Mouse (Mus musculus): ENCODE data around the gene Accs. TPM values are rescaled to one million over a fixed set of nuclear protein-coding genes. Genes with fewer than 3 reads are reported as not detected.

Accs gene
- total RNA-seq (2014; fragmentation: Nextera tagmentation) (30.8 and 40.3 TPM in 2 replicates), total RNA-seq (2017) (16.1 and 21.2 TPM in 2 replicates)

DNA sequence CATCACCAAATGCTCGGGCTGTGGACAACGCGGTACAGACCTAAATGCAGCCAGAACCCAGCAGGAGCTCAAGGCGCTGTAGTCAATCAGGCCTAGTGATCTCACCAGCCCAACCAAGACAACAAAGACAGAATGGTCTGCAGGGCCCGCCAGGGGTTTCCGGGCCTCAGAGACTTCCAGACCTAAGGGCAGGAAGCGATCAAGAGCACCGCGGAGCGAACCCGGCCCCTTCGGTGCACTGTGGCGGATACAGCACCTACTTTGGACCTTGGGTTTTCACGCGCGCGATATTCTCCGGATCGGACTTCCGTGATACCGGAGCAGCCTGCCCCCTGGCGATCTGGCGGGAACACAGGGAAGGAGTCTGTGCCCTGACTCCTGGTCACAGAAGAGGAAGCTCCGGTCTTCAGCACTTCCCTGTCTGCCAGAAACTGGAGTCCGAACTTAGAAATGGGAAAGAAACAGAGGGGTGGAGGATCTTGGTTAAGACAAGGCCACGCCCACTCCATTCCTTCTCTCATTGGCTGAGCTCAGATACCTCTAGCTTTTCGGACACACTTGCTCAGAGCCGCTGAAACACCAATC is at the start of gene Accs:
Gene Accs (minus strand): TSS at position 439 of the 585 bp plus-strand sequence.
- ATAC-seq (replicated peaks; ENCODE audit: poor library complexity, severe bottlenecking) = peak; percentile 91

DNA sequence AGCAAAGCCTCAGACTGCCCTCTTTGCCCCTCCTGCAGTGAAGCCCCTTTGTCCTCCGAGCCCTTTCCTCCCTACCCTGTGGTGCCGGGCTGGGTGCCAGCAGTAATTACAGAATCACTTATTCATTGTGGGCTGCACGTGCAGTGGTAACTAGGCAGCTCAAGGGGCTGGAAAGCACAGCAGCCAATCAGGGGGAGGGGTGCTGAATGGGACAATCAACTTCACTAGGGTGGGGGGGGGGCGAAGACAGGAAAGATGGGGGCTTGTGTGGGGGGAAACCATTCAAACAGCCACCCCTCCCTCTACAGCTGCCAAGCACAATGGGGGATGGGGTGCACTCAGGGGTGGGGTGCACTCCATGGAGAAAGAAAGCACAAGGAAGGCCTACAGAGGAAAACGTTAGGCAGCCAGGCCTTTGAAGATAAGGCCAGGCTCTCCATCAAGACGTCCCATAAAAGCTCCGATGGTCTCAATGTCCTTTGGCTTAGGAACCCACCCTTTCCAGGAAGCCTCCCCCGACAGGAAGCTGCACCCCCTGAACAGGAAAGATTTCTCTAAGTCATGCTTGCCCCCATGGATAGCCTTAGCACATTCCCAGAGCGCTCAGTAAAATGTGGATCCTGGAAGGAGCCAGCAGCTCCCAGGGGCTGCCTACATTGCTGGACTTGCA is 42.0 kb upstream of the Accs start:
- ATAC-seq (replicated peaks; ENCODE audit: poor library complexity, severe bottlenecking) = peak; percentile 51; the same call in 1 of the 2 replicates

DNA sequence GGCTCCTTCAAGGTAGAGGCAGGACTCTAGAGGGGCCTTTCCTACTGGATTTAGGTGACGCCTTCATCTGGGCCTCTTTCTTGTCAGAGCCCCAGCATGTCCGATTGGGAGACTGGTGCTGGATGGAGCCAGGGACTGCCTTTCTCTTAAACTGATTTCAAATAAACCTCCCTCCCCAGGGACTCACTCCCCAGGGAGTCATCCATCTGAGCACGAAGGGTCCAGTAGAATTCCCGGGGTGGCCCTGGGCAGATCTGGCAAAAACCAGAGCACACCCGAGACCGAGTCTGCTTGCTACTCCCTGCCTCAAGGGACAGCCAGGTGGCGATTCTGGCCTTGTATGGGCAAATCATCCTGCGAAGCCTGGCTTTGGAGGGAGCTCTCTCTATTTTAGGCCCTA is 40.4 kb upstream of the Accs start:
- ATAC-seq (replicated peaks; ENCODE audit: poor library complexity, severe bottlenecking) = no peak

DNA sequence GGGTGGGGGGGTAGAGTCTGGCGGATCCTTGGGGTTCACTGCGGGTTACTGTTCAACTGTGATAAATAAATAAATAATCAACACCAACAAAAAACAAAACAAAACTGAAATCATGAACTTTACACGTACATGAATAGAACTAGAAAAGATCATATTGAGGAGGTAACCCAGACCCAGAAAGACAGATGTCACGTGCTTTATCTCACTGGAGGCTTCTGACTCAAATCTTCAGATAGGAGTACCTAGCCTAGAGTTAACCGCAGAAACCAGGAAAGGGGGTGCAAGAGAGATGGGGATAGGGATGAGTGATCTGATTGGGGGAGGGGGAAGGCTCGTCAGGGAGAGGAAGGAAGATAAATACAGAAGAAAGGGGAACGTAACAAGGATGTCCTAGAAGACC is 39.3 kb upstream of the Accs start:
- no peak for ATAC-seq (replicated peaks; ENCODE audit: poor library complexity, severe bottlenecking)

DNA sequence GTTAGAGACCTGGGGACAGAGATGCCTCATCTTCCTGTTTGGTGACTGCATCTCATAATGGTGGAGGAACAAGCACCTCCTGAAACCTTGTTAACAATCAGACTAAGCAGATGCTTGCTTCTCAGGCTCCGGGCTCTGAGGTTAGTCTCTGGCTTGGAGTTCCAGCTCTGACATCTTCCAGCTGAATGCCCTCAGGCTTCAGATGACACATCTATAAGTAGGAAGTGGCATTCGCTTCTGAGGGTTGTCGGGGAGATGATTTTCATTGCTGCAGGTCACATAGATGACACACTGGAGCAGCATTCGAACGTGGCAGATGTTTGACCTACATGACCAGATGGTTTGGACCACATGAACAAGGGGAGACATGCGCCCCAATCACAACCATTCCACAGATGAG is 38.6 kb upstream of the Accs start:
- ATAC-seq (replicated peaks; ENCODE audit: poor library complexity, severe bottlenecking) = no peak

DNA sequence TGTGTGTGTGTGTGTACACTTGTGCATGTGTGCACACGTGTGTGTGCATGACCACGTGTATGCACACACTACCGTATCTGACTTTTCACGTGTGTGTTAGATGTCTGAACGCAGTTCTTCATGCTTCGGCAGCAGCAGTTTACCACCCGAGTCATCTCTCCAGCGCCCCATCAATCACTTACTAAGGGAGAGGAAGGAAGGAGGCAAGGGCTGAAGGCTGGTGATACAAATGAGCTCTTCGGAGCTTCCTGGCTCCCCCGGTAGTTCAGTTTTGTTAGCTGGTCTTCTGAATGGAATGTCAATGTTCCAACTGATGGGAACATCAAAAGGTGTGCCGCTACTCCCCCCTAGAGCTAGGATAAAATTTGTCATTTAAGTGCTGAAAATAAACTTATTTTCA is 37.5 kb upstream of the Accs start:
- no peak for ATAC-seq (replicated peaks; ENCODE audit: poor library complexity, severe bottlenecking)

DNA sequence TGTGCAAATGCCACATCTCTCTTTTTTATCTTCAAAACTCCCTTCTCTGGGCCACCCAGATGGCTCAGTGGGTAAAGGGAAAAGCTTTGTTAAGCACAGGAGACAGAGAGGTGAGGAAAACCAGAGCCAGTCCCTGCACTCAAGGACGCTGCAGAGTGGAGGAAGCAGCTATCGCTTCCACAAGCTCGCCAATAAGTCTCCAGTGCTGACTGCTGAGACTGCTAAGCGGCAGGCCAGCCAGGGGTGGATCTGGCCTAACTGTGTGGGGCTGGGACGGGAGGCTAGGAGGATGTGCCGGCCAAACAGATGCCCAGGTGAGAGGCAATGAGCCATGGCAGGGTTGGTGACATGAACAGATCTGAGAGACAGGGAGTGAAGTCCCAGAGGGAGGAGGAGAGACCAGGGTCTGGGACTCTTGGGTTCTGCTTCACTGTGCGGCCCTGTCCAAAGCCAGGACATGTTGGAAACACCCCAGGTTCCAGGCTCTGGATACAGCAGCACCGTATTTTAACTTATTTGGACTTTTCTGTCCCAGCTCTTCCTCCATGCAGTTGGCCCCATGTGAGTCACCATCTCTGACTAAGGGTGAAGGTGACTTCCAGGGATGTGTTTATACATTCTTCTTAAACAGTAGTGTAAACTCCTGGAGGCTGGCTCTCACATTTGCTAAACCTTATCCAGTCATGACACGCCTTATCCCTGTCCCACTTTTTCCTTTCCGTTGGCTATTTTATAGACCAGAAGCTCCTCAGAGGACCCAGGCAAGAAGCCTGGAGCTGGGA is 36.5 kb upstream of the Accs start:
- ATAC-seq (replicated peaks; ENCODE audit: poor library complexity, severe bottlenecking) = no peak

DNA sequence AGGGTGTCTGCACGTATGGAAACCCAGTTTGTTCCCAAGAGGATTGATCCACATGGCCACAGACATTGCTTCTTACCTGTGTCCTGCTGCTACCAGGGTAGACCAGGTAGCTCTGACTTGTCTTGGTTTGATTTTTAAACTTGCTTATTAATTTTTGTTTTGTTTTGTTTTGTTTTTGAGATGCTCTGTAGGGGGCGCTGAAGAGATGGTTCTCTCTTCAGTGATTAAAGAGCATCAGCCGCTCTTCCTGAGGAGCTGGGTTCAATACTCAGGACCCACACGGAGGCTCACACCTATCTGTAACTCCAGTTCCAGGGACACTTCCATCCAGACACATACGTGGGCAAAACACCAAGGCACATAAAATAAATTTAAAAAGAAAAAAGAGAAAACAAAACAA is 33.3 kb upstream of the Accs start:
- 0 out of 2 replicates have a peak, but pooled peaks have one; percentile 30 for ATAC-seq (replicated peaks; ENCODE audit: poor library complexity, severe bottlenecking)

DNA sequence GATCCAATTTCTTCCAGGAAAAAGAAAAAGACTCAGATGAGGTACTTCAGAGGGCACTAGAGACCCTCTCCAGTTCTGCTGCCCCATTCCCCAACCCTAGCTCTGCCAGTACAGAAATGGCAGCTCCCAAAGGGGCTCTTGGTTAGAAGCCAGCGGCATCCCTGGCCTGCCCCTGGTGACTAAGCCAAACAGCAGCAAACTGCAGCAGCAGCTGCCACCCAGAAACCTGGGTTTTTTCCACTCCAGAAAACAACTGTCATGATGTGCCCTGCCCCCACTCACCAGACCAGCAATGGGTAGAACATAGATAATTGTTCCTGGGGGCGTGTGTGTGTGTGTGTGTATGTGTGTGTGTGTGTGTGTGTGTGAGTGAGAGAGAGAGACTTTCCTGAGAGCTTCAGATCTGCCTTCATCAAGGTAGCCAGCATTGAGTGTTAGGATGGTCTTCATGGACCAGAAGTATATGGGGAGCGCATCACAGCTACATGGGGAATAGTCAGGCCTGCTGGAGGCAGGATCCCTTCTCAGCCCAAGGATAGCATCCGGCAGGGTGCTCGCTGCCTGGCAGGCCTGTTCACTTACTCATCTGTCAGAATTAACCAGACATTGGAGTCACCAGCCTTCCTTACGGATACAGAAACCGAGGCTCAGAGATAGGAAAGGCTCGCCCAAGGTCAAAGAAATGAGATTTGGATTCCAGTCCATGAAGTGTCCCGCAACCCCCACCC is 32.1 kb upstream of the Accs start:
- ATAC-seq (replicated peaks; ENCODE audit: poor library complexity, severe bottlenecking) = no peak

DNA sequence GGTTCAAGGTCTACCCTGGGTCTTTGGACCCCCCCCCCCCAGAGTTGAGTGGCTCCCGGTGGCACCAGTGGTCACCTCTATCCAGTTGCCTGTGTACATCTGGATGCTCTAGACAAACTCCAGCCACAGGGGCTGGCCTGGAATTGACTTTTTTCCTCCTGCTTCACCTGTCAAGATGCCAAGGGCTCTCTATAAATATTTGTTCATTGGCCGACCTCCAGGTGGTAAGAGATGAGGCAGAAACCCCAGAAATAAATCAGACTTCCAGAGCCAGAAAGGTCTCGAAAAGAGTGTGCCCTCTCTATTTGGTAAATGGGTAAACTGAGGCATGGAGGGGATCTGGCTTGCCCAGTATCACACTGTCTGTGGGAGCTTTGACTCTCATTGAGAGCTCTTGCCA is 31.2 kb upstream of the Accs start:
- no peak for ATAC-seq (replicated peaks; ENCODE audit: poor library complexity, severe bottlenecking)

DNA sequence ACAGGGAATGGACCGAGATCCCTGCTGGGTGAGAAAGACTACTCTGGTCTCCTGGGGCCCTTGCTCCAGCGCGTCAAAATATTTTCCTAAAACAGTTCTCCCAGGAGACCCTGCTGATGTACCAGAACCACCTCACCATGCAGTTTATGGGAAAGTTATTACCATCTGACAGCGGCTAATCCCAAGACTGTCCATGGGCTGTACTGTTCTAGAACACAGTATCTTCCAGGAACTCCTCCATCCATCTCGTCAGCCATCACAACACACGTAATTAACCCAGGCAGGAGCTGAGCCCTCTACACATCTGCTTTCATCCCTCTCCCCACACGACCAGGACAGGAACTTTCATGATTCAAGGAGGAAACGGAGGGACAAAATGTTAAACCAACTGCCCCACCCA is 30.7 kb upstream of the Accs start:
- ATAC-seq (replicated peaks; ENCODE audit: poor library complexity, severe bottlenecking) = no peak

DNA sequence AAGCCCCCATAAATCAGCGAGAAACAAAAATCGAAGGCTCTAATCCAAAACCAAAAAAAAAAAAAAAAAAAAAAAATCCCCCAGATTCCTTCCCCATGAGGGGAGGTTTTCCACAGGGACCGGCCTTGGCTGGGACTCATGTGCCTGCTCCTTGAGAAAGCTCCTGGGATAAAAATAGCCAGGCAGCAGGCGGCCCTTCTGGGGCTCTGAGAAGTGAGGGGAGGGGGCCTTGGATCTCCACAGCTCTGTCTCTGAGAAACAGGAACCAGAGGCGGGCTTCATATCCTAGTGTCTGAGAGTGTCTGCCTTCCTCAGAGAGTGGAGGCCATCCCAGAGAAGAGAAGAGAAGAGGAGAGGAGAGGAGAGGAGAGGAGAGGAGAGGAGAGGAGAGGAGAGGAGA is 27.3 kb upstream of the Accs start:
- no peak for ATAC-seq (replicated peaks; ENCODE audit: poor library complexity, severe bottlenecking)

DNA sequence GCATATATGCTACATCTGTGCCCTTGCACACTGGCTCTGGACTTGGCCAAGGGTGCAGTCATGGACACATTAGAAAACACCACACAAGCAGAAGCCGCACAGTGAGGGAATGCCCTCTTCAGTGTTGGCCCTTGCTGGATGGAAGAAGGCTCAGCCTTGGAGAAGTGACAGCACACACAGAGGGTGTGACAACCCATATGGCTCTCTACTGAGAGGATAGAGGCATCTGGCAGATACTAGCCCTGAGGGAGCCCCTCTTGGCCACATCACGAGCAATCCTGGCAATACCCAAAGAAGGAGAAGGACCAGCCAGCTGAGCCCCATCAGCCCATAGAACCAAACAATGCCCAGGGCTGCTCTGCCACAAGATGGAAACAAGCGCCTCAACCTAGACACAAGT is 24.9 kb upstream of the Accs start:
- no peak for ATAC-seq (replicated peaks; ENCODE audit: poor library complexity, severe bottlenecking)

DNA sequence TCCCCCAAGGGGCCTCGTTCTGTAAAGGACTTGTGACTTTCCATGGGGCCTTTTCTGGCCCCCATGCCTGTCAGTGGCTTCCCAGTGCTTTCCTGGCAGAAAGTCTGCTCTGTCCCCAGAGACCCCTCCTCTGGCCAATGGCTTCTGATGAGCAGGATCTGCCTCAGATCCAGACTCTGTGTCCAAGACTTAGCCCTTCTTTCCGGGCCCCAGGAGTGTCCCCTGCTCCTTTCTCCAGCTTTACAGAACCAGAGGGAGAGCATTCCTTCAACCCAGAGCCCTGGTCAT is 24.4 kb upstream of the Accs start:
- ATAC-seq (replicated peaks; ENCODE audit: poor library complexity, severe bottlenecking) = no peak

DNA sequence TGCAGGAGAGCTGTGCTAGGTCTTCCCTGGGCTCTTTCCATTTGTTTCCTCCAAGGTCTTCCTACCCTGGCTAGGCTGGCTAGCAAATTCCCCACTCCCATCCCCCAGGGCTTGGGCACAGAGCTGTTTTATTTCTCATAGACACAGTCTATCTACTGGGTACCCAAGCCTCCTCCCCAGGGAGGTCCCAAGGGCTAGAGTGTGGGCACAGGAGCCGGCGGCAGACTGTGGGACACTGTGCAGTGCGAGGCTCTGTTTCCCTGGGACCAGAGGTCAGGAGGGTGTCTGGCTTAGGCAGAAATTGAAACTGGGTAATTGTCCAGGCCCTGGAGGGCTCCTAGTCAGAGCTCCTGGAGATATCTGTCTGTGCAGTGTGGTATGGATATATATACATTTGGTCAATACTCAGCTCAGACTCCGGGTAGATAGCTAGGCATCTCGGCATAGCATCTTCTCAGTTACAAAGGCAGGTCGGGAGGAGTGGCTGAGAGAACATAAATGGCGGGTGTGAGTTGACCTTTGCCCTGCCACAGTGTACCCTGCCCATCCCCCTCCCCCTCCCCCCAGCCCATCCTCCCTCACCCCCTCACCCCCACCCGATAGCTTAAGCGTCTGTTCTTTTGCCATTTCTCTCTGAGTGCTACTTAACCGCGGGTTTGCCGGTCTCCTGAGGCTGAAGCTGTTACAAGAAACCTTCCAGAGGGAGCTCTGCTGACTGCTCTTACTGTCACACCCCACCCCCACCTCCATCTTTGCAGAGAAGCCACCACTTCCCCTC is 23.9 kb upstream of the Accs start:
- no peak for ATAC-seq (replicated peaks; ENCODE audit: poor library complexity, severe bottlenecking)

DNA sequence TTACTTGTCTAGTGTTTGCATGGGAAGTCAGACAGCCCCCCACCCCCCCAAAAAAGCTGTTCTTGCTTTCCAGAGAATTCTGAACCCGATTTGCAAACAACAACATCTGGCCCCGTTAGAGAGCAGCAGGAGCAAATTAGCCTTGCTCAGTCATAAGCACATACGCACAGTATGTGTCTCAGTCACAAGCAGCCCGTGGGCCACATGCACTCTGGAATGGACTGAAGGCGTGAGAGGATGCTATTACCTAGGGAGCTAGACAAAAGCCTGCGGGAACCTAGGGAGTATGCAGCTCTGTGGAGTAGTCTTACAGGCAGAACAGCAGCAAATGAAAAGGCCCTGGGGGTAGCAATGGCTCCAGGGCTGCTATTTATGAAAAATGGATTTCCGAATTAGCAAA is 22.5 kb upstream of the Accs start:
- ATAC-seq (replicated peaks; ENCODE audit: poor library complexity, severe bottlenecking) = no peak

DNA sequence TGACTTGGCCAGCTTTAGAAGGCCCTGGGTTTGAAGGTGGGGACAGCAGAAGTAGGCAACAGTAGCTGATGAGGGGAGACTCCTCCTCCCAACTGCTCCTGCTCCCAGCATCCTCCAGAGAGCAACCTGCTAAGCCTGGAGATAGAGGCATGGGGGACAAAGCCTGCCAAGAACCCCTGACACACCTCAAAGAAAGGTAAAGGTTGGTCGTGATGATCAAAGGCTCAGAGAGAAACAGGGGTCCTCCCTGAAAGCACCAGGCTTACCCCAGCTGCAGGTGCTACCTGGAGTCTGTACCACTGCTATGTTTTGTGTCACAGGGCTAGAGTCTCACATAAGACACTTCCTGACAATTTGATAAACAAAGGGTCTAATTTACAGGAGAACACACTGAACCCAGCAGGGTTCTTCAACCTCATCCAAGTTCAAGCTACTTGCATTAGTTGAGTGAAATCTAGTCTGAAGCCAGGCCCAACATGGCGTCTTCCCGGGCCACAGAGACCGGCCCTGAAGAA is 21.7 kb upstream of the Accs start:
- ATAC-seq (replicated peaks; ENCODE audit: poor library complexity, severe bottlenecking) = no peak

DNA sequence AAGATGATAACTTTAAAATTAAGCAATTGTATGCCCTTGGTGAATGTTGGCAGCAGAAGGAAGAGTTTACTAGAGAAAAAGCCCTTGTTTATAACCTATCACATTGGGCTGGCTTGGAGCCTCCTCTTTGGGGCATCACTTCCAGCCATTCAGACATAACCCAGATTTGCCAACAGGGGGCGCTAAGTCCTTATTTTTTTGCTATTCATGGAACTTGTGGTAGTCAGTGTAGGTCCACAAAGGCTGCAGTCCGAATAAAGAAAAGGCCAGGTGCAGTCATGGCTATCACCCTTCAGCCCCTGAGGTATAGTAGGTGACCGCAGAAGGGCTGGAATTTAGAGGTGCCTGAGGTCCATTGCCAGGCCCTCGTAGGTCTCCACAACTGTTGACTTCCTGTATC is 21.1 kb upstream of the Accs start:
- peak; percentile 66 for ATAC-seq (replicated peaks; ENCODE audit: poor library complexity, severe bottlenecking)

DNA sequence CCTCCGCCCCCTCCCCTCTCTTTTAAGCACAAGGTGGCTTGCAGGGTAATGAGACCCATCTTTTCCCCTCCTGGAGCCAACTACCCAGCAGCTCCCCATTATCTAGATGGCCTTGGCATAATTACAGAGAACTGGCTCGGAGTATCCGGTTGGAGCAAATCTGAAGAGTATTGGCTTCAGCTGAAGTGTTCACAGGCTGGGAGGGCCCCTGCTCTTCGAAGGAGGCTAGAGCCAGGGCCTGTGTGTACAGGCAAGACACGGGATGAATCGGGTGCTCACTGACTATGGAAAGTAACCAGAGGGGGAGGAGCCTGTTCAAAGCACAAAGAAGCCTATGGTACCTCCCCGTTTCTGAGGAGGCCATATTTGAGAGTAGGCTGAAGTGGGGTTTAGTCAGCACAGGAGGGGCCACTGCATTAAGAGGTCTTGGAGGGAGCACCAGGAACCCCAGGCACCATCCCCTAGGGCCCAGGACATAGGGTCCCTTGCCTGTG is 19.4 kb upstream of the Accs start, which contains the start of gene Accsl:
Gene Accsl (minus strand): TSS at position 51 of the 494 bp plus-strand sequence.
- ATAC-seq (replicated peaks; ENCODE audit: poor library complexity, severe bottlenecking) = no peak

DNA sequence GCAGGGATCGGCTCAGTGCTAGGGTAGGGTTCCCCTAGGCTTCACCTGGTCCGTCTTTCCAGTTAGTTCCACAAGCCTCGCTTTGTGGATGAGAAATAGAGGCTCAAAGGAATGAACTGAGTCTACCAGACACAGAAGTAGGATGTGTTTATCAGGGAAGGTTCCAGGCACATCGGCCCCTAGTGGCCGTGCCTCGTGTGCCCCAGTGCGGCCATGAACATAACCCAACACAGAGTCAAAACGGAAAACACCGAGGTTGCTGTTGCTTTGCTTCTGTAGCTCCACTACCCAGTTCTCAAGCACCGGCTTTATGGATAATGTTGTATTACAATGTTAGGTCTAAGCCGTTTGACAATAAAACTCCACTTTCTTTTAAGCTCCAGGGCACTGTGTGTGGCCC is 18.8 kb upstream of the Accs start:
- ATAC-seq (replicated peaks; ENCODE audit: poor library complexity, severe bottlenecking) = no peak

Measured in granulocyte monocyte progenitor cell, adult 5-6 weeks (primary cell).